Mouse (Mus musculus) embryo, embryonic 10.5 days (tissue): Measurements from ENCODE around the gene Pnmt.
A peak's percentile ranks its signal among the peaks of the same experiment; 100 is the strongest.
"Not testable (repeated sequence)": the region's sequence is repeated elsewhere in the genome, so short reads cannot be mapped to it uniquely, and the experiment has no call there.

ENCODE experiments used
- DNase-seq: peaks from one replicate; pipeline ENCODE4 v3.0.0-alpha.2; 2015; ENCODE audit warnings: low spot score

Pnmt gene

DNA sequence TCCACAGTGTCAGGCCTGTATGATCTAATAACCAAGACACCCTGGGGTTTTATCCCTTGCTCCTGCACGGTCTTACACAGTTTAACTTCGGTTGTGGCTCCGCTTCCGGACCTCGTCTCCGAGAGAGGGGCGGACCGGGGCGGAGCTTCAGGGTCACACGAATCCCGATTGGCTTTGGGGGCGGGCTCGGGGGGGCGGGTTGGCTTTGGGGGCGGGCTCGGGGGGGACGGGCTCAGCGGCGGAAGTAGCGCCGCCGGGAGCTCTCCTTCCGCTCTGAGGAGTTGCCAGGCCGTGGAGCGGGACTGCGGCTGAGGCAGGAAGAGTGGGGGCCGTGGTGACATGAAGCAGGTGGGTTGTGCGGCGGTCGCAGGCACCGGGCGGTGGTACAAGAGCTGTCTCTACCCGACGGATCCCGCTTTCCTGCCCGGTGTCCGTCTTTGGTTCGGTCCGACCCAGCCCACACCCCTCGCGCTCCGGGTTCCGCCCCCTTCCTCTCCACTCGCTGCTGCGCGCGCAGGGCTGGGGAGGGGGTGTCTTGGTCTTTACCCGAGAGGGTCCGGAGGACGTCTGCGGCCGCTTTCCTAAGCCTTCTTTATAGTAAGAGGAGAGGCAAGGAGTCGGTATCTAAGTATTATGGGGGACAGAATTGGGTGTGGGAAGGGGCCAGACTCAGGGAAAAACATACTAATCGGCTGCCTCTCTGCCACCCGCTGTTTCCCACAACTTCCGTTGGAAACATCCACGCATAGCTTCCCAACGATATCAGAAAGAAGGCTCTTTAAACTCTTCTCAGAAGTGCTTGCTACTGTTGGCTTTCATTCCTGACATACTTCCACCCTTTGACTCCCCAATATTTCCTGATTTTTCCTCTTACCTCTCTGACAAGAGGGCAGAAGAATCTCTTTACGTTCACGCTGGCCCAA is 27.8 kb upstream of the Pnmt start, which contains the start of gene Stard3:
Gene Stard3 (plus strand): TSS at position 208 of the 923 bp plus-strand sequence.
- DNase-seq = peak; percentile 95

DNA sequence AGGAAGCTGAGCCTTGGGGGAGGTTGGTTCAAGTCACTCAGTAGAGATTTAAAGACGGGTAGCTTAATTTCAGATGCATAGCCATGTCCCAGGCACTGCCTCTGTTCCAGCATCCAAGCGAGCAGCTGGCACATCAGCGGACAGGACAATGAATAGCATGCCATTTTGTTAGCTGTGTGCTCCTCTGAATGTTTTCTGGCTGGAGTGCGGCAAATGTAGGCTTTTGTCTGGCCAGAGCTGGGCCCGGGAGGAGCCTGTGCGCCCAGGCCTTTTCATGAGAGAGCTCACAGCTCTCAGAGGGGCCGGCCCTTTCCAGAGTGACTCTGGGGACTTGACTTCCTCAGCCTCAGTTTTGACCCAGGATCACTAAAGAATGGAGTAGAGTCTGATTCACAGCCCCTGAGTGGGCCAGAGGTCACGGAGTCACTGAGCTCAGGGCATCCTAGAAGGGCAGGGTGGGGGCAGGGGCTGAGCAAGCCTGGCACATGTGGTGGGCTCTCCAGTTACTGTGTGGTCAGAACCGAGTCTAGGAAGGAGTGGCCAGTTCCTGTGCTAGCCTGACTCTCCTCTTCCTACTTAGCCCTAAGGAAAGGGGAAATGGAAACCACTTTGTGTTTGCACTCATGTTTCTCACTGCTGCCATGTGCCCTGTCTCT is 25.3 kb upstream of the Pnmt start:
- DNase-seq = peak; percentile 57

DNA sequence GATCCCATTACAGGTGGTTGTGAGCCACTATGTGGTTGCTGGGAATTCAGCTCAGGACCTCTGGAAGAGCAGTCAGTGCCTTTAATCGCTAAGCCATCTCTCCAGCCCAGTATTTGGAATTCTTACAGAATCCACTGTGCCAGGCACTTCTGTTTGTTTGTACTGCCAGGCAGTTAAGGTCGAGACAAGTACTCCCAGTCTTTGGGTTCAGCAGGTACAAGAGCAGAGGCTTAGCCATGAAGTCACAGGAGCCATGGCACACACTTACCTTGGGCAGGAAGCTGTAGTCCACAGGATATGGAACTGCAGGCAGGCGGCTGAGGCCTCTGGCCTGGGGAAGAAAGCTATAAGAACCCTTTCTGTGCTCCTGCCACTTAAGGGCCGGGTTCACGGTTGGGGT is 22.4 kb upstream of the Pnmt start:
- DNase-seq = no peak

DNA sequence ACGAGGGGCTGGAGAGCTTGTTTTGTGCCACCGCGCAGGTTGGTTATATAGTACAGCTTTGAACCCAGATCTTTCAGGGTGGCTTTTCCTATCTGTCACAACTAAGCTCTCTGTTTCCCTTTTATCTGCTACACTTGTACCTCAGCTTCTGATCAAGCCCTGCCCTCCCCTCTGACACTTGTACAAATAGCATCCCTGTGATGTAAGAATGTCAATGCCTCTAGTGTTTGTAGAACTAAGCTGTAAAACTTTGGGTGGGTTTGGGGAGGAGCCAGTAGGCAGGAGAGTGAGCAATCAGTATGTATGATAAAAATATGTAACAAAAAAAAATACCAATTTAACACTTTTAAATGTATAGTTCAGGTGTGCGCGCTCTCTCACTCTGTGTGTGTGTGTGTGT is 21.8 kb upstream of the Pnmt start:
- no peak for DNase-seq

DNA sequence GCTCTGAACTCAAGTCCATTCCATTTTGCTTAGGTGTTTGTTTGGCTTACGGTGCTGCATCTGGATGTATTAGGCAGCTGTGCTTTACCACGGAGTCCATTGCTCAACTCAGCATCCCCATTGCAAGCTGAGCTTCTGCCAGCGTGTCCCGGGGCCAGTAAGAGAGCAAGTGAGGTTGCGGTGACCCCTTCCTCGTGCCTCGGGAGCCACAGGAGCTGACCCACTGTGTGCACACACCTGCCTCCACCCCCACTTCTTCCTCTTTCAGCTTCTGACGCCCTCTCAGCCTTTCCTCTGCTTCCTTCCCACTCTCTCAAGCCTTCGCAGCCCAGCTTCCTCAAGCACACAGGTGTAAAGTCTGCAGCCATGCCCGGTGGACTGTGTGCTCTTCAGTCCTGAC is 20.0 kb upstream of the Pnmt start:
- DNase-seq = no peak

DNA sequence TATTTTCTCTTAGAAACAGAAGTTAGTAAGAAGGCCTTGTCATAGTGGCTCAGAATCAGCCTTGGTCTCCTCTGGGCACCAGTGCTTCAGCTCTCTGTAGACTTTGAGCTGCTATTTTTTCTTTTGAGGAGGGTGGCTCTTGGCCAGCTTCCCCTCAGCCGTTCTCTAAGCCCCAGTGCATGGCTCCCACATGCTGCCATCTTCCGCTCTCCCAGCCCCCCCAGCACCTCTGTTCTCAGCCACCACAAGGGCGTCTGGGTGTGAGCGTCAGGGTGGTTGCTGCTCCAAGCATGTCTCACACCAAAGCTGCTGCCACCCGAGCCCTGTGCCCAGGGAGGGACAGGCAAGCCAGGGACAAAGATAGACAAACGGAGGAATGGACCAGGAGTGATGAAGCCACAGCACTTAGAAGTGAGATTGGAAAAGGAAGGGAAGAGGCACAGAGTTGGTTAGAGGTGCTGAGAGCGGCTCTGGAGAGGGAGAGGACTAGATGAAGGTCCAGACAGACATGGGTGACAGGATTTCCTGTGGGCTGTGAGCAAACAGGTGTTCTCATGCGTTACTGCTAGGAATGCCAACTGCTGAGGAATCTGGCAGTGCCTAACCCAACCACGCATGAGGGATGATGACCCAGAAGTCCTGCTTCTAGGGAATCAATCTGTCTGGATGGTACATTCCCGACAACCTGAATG is 18.9 kb upstream of the Pnmt start:
- DNase-seq = no peak

DNA sequence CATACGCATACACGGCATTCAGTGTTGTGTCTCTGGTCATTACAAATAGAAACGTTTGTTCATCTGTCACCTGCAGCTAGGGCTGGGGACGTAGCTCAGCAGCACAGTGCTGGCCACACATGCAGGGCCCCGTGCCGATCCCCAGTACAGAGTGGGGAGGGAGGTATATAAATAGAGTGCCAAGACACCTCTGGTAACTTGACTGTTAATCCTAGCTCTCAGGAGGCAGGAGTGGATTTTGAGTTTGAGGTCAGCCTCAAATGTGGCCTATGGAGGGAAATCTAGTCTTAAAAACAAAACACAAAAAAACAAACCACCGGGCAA is 18.4 kb upstream of the Pnmt start:
- DNase-seq = no peak

DNA sequence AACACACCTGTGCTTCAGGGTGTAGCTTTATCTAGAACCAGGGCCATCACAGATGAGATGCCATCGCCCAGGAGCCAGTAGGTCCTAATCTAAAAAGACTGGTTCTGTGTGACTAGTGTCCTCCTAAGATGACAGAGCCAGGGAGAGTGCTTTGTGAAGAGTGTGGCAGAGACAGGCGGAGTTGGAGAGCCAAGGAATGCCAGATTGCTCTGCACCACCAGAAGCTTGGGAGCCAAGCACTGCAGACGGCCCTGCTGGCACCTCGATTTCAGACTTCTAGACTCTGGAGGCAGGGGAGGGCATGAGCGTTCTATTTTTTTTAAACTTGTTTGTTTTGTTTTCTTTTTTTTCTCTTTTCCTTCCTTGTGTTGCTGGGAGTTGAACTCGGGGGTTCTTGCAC is 16.9 kb upstream of the Pnmt start:
- DNase-seq = no peak

DNA sequence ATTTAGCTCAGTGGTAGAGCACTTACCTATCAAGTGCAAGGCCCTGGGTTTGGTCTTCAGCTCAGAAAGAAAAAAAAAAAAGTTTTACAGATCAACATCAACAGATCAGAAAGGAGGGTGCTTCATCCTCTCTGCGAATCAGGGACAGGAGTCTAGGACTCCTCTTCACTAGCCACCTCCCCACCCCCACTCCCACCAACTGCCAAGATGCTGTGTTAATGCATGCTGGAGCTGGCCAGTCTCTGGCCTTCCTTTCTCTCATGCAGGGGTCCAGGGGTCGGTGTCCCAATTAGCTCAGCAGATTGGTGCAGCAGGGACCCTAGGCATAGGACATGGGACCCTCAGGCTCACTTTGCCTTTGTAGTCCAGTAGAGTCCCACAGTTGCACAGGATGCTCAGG is 15.7 kb upstream of the Pnmt start:
- no peak for DNase-seq

DNA sequence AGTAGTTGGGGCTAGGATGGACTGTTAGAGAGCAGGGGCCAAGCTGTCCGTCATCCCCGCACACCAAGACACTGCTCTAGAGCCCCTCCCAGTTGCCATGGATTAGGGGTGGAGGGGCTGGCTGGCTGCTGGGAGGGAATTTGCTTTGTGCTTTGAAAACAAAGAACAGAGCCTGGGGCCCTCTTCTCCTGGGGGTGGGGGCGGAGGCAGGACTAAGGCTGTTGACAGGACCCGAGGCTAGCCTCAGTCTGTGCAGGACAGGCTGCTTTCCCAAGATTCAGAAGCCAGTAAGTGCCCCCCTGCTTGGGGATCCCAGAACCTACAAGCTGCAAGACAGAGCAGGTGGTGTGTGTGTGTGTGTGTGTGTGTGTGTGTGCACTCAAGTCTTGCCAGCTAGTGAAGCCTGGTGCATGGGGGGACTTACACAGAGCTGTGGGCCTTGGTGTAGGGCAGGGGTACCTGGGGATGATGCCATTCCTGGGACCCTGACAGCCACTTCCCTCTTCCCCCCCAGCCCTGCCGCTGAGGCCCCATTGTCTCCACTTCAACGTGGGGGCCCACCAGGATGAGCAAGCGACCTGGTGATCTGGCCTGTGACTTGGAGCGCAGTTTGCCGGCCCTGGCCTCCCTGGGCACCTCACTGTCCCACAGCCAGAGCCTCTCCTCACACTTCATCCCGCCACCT is 14.6 kb upstream of the Pnmt start:
- peak; percentile 70 for DNase-seq

DNA sequence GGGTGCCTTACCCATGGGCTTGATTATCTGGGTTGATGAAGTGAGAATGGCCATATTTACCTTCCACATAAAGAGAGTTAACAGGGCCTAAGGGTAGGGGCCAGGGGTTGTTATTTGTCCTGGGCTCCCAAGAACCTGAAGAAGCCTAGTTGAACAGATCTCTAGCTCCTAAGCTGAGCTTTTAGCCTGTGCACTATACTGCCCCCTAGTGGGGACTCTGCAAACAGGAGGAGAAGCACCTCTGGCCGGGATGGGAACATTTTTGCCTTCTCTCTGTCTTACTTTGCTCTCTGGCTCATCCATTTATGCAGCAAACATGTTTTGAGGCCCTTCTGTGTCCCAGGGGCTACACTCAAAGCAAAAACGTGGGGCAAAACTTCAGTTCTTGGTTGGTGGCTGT is 13.8 kb upstream of the Pnmt start:
- DNase-seq = peak; percentile 86

DNA sequence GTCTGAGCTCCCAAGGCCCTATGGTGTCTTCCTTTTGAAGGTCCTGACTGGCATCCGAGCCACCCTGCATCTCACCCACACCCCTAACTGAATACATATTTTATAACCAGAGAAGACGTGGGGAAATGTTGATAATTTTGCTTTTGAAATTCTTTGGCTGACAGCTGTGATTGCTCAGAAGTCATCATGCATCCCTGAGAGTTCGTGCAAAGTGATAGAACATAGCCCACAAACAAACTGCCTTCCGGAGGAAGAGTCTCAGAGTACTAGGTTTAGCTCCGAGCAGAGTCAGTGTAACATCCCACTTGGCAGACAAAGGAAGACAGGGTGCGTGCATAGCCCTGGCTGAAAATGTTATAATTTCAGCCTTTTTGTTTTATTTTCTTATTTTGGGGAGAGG is 13.0 kb upstream of the Pnmt start:
- DNase-seq = no peak

DNA sequence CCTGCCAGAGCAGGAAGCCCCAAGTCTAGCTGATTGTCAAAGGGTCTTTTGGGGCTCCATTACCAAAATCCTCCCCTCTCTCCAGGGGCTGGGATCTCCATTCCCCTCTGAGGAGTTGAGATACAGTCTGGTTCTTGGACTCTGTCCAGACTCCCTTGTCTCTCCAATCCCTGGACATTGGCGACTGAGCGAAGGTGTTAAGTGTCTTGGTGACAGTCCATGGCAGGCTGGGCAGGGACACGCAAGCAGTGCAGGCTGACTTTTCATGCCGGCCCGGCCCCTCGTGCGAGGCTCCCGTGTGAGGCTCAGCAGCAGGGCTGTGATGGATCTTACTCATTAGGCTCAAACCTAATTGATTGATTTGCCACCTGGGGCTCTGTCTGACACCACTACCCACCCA is 12.0 kb upstream of the Pnmt start:
- no peak for DNase-seq

DNA sequence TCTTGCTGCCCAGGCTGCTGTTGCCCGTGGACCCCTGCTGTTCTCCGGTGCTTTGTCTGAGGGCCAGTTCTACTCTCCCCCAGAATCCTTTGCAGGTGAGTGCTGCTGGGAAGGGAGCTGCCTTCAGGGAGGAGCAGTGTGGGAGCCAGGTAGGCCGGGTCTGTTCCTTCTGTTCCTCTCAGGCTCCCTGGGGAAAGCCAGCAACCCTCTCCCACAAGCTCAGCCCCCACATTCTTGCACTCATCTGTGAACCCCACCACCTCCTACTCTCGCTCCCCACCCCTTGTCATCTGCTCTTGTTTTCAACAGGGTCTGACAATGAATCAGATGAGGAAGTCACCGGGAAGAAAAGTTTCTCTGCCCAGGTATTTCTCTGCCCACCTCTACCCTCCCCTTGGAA is 9.5 kb upstream of the Pnmt start:
- no peak for DNase-seq

DNA sequence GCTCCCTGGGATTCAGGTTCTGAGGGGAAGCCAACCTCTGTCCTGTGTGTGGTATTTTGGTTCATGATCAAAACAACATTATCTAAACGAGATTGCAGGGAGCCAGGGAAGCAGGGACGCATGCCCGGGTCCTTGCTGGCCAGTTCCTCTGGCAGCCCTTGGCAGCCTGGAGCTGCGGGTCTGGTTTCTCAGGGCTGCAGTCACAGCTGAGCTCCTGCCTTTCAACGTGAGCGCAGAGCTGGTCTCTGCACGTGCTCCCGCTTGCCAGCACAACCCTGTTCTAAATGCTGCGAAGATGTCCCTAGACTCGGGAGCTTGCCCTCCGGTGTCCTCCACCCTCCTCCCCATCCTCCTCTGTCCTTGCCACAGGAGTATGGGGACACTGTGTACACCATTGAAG is 8.5 kb upstream of the Pnmt start:
- no peak for DNase-seq

DNA sequence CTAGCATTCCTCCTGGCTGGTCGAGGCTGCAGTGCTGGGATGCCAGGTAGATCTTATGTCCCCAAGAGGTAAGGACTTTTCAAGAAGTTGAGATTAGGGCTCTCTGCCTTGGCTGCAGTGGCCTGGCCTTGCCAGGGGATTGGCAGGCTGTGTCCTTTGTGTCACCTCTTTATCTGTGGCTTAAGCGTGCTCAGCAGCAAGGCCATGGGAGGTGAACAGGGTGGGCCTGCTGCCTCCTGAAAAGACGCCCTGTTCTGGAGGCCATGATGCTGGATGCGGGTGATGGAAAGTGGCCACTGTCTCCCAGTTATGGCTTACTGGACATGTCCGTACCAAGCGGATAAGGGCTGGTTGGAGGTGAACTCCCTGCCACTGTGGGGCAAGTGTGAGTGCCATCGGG is 6.9 kb upstream of the Pnmt start:
- no peak for DNase-seq

DNA sequence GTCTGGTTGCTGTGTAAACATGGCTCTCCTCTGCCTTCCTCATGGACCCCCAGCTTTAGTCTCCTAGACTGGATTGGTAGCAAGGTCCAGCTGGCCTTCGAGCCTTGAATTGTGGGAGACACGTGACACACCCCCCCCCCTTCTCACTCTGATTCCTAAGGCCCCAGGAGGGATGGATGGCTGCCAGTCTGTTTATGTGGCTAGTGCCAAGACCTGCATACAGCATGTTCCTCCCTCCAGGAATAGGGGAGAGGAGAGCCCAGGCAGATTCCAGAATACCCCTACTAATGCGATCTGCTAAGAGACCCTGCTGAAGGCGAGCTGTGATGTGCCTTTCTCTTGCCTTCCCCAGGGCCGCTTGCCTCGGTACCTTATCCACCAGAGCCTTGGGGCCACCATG is 6.1 kb upstream of the Pnmt start:
- no peak for DNase-seq

DNA sequence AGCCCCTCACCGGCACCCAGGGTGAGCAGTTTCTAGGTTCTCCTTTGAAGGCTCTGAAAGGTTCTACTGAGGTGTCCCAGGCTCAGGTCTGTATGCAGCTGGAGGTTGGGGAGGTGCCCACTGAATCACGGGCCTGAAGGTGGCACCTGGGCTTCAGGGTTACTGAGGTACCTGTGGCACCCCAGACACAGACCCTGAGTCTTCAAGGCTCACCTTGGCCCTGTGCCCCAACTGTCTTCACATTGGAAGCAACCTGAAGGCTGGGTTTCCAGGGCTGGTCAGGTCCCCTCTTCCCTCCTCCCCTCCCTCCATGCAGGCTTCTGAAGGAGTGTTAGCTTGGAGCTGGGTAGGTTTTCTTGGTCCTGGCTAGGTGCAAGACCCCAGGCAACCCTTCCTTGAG is 4.6 kb upstream of the Pnmt start:
- no peak for DNase-seq

DNA sequence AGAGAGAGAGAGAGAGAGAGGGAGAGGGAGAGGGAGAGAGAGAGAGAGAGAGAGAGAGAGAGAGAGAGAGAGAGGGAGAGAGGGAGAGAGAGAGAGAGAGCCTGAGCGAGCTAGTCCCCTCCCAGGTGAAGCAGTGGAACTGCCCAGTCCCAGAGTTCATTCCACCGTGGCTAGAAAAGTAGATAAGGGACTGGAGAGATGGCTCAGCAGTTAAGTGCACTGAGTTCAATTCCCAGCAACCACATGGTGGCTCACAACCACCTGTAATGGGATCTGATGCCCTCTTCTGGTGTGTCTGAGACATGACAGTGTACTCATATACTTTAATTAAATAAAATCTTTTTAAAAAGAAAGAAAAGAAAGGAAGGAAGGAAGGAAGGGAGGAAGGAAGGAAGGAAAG is 3.8 kb upstream of the Pnmt start:
- not testable (repeated sequence) for DNase-seq

DNA sequence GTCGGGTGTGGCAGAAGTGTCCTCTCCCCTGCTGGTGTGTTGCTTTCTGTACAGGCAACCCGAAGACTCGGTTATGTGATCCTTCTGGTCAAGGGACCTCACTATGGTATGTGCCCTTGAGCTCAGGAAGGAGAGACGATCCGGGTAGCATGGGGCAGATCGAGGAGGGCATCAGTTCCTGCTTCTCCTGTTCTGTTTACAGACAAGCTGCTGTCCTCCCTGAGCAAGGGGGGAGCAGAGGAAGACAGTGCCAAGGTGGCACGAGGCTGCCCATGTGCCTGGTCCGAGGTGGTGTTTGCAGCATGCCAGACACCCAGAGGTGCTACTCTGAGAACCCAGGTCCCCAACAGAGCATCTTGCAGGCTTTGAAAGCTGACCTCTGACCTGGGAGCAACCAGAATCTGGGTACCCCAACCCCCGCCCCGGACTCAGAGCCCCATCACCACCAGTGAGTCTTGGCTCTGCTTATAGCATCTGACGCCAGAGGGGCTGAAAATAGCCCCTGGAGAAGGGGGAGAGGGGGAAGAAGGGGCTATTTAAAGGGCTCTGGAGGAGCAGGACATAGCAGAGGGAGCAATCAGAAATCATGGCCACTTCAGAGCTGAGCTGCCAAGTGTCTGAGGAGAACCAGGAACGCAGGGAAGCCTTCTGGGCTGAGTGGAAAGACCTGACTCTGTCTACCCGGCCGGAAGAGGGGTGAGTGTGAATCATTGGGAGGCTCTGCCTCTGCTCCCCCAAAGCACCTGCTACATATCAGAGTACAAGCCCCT is 2.8 kb upstream of the Pnmt start, which contains the start of gene Tcap:
Gene Tcap (plus strand): TSS at position 551 of the 770 bp plus-strand sequence.
- DNase-seq = no peak

DNA sequence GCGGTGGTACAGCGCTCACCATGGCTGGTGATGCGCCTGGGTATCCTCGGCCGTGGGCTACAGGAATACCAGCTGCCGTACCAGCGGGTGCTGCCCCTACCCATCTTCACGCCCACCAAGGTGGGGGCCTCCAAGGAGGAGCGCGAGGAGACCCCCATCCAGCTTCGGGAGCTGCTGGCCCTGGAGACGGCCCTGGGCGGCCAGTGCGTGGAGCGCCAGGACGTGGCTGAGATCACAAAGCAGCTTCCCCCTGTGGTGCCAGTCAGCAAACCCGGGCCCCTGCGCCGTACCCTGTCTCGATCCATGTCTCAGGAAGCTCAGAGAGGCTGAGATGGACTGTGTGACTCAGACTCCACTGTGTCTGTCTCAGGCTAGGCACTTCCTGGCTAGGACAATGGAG is 2.0 kb upstream of the Pnmt start:
- no peak for DNase-seq
